Mouse (Mus musculus): ENCODE results near the gene Vmn2r21. TPM values are rescaled to one million over a fixed set of nuclear protein-coding genes. Genes with fewer than 3 reads are reported as not detected.

Gene Vmn2r21
- not detected in 2 replicates for polyA plus RNA-seq (2015; fragmentation: Nextera tagmentation; extraction: Ambion mirVana)

DNA sequence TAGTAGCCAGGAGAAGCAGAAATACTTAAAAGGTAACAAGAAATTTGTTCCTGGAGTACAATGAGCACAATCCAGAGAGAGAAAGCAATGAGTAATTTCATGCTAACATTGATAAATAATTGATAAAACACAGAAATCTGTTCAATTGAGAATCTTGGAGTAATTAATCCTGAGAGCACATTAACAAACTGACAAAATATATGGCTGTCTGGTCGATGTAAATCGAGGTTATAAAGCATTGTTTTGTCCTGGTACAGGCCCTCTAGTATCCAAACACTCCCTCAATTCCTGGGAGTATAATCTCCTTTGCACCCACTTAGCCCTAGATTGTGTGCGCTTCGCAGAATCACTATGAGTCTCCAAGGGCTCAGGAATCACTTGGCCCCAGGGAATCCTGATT is at the start of gene Vmn2r21:
Gene Vmn2r21 (minus strand): TSS at position 101 of the 400 bp plus-strand sequence.

Other genes with a start within 250 kb of the Vmn2r21 start
- not detected in 2 replicates for gene Clec4e, start 243.5 kb downstream of the Vmn2r21 start, polyA plus RNA-seq (2015; fragmentation: Nextera tagmentation; extraction: Ambion mirVana)
- gene Vmn2r19, start 225.1 kb downstream of the Vmn2r21 start, polyA plus RNA-seq (2015; fragmentation: Nextera tagmentation; extraction: Ambion mirVana): not detected in 2 replicates
- not detected in 2 replicates for gene Vmn2r20, start 115.3 kb downstream of the Vmn2r21 start, polyA plus RNA-seq (2015; fragmentation: Nextera tagmentation; extraction: Ambion mirVana)
- gene Vmn2r22, start 117.3 kb upstream of the Vmn2r21 start, polyA plus RNA-seq (2015; fragmentation: Nextera tagmentation; extraction: Ambion mirVana): not detected in 2 replicates
- not detected in 2 replicates for gene Vmn2r23, start 169.3 kb upstream of the Vmn2r21 start, polyA plus RNA-seq (2015; fragmentation: Nextera tagmentation; extraction: Ambion mirVana)
- not detected in 2 replicates for gene Vmn2r24, start 245.5 kb upstream of the Vmn2r21 start, polyA plus RNA-seq (2015; fragmentation: Nextera tagmentation; extraction: Ambion mirVana)